Mouse (Mus musculus) heart, adult 10 weeks (tissue): Measurements from ENCODE around the gene Rpp30. TPM values are rescaled to one million over a fixed set of nuclear protein-coding genes. Genes with fewer than 3 reads are reported as not detected.

Source experiments
- polyA plus RNA-seq: library from polyadenylated mRNA; stranded (reverse); fragments of 350-450 nt; fragmentation: Illumina TruSeq; extraction: RNeasy Lipid Tissue Mini Kit (QIAGEN cat#74804); gene quantifications from one replicate; pipeline ENCODE4 v1.2.3, GENCODE M21; 2014; ENCODE audit warnings: low read depth, low replicate concordance

The Rpp30 gene
- polyA plus RNA-seq, result 19.0 TPM

DNA sequence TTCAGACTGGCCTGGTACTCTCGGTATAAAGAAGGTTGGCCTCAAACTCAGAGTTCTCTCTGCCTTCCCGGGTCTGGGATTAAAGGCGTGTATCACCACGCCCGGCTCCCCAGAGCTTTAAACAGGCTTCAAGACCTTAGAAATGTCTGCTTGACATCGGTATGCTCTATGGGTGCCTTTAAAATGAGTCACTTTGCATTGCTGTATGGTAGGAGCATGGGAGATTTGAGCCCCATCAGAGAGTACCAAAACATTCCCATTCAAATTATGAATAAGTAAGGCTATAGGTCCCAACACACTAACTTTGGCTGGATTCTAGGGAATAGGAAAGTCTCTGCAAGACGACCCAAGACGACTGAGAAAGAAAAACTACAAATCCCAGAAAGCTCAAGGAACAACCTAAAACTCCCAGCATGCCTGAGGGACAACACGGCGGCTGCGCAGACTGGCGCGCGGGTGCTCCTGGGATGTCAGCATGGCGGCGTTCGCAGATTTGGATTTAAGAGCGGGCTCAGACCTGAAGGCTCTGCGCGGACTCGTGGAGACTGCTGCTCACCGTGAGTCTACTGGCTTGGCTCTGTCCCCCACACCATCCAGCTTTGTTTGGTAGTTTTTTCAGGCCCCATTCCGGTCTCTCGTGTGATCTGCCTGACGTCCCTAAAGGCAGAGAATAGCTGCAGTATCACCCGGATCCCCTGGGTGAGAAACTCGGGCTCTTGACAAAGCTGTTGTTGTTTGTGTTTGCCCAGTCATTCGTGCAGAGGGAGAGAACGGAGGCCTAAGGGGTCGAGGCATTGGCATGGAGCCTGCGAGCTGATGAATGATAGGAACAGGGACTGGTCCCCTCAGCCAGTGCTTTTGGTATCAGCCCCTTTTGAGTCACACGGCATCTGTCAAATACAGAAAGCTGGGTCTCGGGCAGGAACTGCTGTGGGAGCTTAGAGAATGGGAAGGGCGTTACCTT lies at the start of gene Rpp30:
Gene Rpp30, plus strand, starts transcription at position 455 of the 964 bp plus-strand sequence.

DNA sequence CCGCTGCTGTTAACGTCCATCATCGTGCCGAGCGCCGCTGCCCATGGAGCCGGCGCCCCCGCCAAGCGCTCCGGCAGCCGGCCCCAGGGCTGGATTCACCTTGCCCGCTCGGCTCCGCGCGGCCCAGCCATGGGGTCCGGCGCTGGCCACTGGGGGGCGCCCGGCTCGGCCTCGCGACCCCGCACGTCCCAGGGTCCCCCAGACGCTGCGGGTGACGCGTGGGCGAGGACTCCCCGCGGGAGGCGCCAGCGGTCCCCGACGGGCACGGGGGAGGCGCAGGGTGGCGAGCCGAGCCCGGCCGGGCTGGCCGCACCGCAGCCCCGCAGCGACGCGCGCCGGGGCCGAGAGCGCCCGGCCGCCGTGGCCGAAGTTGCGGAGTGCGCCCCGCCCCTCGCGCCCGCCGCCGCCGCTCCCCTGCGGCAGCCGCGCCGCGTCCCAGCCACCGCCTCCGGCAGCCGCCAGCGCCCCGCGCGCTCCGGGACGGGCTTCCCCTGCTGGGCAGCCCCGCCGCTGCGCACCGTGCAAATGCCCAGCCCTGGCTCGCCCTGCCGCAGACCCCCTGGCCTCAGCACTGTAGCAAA lies 26.2 kb upstream of the Rpp30 start, which contains the start of gene Htr7:
Gene Htr7, minus strand, starts transcription at position 277 of the 581 bp plus-strand sequence.

DNA sequence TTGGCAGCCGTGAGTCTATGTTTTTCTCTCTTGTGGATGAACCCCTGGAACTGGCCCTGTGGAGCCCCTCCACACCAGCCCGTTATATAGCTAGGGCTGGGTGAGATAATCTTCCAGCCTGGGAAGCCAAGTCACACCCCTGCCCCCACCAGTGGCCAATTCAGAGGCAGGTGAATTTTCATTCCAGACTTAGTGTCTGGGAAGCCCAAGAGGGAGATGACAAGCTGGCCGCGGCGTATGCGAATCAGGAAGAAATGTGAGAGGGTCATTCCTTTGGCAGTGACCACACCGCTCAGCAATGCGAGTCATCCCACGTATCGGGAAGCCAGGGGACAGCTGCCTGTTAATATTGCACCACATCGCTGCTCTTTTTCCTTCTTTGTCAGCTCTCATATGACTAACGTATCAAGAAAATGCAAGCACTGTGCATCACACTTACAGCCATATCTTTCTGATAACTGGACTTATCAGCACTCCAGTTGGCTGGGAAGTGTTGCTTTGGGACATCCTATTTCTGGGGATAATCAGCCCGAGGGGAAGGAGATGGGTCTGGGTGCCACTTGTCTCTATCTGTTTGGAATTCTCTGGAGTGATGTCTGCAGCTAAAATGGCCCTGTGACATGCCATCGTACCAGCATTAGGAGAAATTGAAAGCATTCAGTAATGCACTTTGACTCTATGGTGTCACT lies 36.4 kb downstream of the Rpp30 start, which contains the start of gene Ankrd1:
Gene Ankrd1, minus strand, starts transcription at position 317 of the 689 bp plus-strand sequence.

Other genes with a start within 250 kb of the Rpp30 start
- 0.47 TPM for gene Htr7, start 26.2 kb upstream of the Rpp30 start, polyA plus RNA-seq
- gene Ankrd1, start 36.4 kb downstream of the Rpp30 start, polyA plus RNA-seq, result 1,040 TPM